Mouse (Mus musculus): Measurements from ENCODE around the gene Fzd5.

Fzd5 gene

DNA sequence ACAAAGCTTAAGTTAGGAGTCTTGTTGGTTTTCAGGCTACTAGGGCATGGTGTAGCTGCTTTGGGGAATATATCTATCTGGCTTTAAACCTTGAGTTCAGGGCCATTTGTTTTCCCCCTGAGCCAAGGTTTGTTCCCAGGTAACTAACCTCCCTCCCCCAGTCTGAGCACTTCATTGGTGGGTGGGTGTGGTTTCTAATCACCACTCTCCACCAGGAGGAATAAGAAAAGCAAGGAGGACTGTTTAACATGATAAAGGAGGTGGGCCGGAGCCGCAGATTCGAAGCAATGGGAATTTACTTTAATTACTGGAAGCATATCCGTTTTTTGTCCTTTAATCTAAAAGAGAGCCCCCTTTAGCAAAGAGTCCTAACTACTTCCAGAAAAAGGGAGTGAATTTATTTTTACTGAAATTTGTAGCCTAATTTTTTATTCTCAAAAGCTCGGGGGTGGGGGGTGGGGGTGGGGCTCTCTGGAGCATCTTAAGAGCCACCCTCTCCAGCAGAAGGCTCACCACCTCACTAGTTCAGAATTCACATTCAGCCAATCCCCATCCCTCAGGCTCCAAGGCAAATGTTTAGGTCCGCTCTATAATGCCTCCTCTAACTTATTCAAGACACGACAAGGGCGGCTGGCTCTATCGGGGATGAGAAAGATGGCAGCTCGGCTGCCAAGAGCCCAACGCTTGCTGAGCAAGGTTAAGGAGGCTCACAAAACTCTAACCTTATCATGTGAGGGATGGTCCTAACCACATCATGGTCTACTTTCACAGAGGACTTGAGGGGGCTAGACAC, 3.9 kb downstream of the Fzd5 start:
- in situ Hi-C loops (cut with MboI, MseI): no loop called here

DNA sequence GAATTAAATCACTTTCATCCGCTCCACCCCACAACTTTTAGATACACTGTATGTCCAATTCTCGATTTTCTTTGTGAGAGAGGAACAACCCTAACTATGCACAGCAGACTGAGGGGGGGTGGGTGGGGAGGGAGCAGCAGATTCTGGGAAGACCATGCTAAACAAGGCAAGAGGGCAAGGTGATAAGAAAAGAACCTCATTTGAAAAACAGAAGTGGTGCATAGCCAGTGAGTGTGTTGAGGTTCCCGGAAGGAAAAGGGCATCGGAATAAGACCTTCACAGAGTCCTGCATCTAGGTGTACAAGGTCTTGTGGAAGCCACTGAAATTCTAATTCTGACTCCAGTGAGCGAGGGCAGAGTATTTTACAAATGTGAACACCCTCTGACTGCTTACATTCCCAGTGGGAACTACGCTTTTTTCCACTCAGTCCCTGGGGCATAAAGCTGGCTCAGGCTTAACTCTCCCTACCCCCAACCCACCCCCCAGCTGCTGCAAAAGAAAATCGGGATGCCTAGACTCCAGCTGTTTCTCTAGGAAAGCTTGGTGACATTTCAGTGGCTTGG, 4.8 kb downstream of the Fzd5 start:
- in situ Hi-C loops (cut with MboI, MseI): no loop called here

DNA sequence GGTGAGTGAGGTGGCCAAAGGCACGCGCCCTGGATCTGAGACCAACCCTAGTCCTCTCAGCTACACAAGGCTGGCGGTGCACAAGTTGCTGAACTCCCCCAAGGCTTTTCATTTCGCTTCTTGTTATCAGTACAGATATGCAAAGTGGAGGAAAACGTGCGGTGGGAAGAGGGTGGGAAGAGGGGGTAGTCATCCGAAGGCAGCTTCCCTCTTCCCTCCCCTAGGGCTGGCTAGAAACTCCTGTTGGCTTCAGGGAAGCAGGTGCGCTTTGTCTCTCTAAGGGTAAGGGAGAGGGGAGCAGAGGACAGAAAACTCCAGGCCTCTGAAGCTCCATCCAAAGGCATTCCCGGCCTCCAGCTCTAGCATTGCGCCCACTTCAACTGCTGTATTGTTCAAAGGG, 5.4 kb downstream of the Fzd5 start:
- in situ Hi-C loops (cut with MboI, MseI): no loop called here

DNA sequence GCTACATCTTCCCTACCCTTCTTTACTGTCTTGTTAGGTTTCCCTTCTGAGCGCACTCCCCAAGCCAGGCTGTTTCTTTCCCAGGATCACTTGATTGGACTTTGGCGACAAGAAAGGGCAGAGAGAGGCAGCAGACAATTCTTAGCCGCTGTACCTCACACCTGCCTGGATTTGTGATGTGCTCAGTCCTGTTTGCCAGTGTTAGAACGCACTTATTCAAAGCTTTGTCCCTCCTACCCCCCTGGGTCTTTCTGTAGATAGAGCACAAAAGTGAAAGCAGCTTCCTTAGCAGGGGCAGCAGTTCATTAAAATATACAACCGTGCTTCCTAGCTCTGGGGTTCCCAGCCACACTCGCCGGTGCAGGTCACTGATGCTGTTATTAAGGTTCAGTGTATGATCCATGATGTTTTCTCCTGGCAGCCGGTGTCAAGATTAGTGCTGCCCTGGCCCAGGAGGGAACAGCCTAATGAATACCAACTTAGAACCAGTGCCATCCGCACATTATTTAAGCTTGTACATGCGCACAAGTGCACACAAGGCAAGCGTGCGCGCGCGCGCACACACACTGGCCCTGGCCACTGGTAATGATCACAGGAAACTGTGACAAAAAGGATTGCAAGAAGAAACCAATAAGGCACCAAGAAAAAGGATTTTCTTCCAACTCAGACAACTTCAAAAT, 6.1 kb downstream of the Fzd5 start:
- in situ Hi-C loops (cut with MboI, MseI): no loop called here

DNA sequence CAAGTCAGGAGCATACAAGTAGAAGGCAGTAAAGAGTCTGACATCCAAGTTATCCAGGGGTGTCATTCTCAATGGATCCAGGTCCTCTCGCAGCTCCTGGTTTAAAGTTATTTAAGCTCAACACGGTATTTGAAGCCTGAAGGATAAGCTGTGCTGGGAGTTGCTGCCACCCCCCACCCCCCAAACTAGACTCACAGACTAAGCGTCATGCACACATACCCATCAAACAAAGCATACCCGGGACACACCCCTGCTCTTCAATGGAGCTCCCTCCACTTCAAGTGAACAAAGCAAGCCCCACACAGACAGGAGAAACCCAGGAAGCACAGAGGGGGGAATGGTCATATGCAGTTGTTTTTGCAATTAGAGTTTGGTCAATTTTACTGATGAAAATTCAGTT, 7.5 kb downstream of the Fzd5 start:
- in situ Hi-C loops (cut with MboI, MseI): no loop called here

DNA sequence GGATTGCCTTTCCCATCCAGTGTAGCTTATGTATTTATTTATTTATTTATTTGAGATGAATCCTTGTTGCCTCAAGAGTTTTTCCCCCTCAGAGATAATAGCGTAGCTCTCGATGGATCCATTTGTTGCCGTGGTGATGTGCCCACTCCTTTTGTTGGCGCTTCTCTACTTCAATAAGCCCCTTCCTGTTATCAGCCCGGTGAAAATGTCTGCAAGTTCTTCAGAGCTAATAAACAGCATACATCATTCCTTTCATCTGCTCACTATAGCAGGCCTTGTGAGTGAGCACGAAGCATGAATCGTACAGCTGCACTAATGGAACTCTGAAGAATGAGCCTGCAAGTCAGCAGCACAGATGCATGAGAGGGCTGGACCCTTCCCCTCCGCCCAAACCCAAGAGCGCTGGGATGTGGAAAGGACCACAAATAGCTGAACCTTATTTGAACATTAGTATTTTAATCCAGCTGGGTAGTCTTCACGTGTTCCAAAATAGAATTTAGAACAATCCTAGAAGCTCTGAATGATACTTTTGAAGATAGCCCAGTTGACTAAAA, 16.4 kb downstream of the Fzd5 start:
- in situ Hi-C loops (cut with MboI, MseI): no loop called here

DNA sequence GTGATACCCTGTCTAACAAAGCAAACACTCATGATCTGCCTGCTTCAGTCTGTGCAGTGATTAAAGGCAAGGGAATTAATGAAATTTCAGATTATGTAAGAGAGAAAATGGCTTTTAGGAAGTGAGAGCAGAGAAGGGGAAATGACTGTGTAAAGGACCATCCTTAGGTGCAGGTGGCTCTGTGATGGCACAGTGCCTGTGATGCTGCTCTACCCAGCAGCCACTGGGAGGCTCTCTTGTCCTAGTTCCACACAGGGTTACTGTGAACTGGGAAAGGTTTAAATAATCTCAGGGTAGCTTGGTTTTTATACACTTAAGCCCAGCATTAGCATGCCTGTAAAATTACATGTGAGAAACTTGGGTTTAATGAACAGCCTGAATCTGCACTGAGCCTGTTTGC, 20.0 kb downstream of the Fzd5 start:
- in situ Hi-C loops (cut with MboI, MseI): no loop called here

DNA sequence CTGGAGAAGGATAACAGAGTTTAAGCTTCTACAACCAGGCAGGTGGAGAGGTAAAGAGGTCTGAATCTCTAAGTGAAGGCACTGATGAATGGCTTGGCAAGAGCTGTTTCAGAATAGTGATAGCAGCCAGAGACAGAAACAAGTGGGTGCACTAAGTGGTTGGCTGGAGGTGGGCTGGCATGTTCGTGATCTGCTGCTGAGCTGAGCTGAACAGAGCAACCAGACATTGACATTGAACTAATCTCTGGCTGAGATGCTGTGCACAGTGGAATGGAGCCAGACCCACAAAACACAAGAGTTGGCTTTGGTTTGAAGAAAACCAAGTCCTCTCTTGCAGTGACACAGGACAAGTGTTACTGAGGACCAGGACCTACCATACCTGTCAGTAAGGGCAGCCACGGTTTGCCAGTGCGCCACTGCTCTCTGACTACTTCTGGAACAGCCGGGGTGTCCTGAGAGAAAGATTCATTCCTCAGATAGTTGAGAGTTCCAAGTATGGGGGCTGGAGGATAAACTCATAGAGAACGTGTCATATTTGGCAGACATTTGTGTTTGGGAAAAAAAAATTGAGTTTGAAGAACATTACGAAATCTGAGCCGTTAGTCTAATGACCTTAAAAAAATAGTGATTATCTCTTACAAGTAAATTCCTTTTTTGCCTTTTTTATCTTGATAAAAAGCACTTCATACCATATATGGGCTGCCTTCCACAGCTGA, 20.8 kb downstream of the Fzd5 start:
- in situ Hi-C loops (cut with MboI, MseI): no loop called here

DNA sequence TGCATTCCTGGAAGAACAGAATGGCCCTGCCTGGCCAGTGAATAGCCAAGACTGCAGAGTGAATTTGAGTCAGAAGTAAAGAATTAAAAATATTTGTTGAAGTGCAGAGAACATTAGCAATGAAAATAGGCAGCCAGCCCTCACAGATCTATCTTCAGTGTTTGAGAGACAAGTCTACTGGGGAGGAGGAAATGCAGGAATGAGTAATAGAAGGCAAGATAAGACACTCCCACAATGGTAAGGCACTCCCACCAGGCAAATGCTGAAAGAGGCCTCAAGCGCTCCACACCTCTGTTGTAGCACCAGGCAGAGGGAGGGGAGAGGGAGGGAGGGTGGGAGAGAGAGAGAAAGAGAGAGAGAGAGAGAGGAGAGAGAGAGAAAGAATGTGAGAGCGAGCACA, 22.1 kb downstream of the Fzd5 start:
- in situ Hi-C loops (cut with MboI, MseI): no loop called here

DNA sequence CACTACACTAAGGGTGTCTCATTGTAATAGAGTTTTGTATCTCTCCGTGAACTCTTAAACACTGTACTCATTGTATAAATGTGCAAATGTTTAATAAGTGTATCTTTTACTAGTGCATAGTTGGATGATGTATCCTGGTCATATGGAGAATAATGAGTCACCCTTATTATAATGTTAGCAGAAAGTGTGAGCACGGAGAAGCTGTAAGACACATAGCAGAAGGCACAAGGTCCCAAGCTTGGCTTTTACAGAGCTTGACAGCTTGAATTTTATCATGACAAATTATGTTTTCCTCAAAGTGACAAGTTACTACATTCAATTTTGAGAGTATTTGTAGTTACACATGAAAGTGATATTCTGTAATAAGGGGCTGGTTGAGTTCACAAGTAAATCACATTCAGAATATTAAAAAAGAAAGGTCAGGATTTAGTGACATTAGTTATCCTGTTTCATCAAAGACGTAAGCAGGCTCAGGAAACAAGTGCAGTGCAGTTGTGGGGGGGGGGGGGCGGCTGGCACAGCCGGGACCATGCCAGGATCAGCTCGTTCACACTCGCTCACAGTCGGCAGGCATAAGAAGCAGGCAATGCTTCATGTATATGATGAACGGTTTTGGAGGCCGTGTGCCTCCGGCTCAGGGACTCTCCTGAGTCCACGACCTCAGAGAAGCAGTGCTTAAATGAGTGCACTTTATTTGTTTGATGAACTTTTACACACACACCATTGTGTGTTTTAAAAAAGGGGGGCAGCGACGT, 25.4 kb downstream of the Fzd5 start:
- in situ Hi-C loops (cut with MboI, MseI): no loop called here

DNA sequence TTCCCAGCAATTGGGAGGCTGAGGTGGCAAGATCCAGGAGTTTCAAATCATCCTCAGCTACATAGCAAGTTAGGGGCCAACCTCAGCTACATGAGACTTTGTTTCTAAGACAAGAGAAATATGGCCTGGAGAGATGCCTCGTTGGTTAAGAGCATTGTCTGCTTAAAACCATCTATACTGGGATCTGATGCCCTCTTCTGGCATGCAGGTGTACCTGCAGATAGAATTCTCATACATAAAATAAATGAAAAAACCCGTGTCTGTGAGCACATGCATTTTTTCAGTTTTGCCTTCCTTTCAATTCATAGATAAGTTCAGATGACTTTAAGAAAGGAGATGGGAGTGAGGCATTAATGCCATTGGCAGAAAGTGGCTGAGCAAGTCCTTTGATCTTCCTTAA, 27.7 kb downstream of the Fzd5 start:
- in situ Hi-C loops (cut with MboI, MseI): loop anchor here (5.0 kb wide), 1 partner anchor 88 kb away; no protein-coding TSS in a partner anchor

DNA sequence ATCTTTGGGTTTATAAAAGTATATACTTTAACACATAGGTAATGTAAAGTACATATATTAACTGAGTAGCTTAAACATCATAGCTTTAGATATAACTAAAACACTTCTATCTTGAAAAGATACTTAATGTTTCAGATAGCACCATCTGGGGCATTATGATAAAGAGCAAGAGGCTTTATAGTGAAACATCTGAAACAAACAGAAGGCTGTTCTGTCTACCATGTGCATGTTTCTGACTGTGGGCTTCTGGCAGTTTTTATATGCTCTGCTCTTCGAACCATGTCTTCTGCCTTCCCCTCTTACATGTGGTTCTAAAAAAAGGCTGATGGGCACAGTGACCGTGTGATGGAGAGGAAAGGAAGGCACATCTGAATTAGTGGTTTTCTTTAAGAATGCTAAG, 30.9 kb downstream of the Fzd5 start:
- in situ Hi-C loops (cut with MboI, MseI): loop anchor here (5.0 kb wide), 1 partner anchor 84 kb away; no protein-coding TSS in a partner anchor

DNA sequence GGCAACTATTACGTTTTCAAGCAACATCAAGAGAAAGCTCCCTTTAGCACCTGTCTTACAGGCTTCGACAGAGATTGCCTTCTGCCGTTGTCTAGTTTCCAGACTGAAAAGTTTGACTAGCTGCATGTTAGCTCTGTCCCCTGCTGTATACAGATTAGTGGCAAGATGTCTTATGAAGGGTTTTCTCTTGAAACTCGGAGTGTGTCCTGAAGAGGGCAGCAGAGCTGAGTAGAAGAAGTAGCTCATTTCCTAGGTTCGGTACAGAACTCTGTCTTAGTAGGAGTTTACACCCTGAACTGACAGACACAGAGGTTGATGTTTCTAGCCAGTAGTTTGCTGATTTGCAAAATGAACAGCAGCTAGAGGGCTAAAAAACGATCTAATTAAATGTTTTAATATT, 32.3 kb downstream of the Fzd5 start:
- in situ Hi-C loops (cut with MboI, MseI): loop anchor here (5.0 kb wide), 1 partner anchor 83 kb away; no protein-coding TSS in a partner anchor

DNA sequence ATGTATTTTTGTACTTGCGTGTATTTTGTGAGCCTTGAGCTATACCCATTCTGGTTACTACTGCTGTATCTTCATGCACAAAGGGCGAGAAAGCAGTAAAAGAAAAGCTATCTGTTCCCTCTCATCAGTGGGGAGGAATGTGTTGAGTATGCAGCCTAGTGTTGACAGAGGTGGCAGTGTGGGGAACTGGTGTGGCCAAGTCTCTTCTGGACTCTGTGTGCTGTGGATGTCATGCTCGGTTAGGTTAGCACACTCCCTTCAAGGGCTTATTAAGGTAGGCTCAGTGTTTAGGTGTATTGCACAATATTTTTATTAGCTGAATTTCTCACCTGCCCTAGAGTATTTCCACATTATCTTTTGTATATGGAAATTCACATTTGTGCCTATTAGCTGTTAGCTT, 35.8 kb downstream of the Fzd5 start:
- in situ Hi-C loops (cut with MboI, MseI): no loop called here

DNA sequence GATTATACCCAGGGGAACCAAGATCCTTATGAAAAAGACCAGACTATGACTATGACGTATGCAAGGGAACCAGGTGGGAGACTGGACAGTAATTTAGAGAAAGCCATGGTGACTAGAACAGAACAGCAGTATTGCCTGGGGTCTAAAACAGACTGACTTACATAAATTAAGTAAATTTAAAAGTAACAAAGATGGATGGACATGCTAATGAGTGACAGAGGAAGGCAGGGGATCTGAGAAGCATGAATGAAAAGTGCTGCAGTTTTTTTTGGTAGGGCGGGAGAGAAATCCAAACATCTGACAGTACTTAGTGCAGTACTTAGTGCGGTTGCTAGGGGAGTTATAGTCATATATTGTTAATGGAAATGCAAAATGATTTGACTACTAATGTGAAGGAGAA, 42.4 kb downstream of the Fzd5 start:
- in situ Hi-C loops (cut with MboI, MseI): no loop called here

DNA sequence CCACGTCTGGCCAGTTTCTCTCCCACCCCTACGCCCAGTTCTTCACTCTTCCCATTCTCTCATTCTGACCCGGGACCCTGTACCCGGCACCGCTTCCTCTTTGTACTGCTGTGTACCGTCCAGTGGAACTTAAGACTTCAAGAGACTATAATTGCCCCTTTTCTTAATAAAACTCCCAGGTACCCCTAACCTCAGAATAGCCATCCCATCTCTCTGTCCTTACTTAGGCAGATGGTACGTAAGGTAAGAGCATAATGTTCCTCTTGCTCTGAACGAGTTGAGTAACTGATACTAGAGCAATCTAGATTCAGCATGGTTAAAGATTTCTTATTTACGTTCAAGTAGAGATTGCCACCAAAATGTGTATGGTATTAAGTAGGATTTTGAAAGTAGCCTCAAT, 46.0 kb downstream of the Fzd5 start:
- in situ Hi-C loops (cut with MboI, MseI): no loop called here

DNA sequence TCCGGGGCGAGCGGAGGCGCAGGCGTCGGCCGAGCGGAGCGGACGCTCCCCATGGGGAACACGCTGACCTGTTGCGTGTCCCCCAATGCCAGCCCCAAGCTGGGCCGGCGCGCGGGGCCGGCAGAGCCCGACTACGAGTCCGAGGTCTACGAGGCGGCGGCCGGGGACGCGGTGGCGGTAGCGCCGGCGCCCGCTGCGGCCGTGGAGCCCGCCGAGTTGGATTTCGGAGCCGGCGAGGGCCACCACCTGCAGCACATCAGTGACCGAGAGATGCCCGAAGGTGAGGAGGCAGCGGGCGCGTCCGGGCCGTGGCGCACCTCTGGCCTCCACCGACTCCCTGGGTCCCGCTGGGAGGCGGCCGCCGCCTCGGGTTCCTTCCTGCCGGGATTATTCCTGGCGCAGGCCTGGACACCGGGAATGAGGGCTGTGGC, 46.4 kb downstream of the Fzd5 start:
- in situ Hi-C loops (cut with MboI, MseI): no loop called here

DNA sequence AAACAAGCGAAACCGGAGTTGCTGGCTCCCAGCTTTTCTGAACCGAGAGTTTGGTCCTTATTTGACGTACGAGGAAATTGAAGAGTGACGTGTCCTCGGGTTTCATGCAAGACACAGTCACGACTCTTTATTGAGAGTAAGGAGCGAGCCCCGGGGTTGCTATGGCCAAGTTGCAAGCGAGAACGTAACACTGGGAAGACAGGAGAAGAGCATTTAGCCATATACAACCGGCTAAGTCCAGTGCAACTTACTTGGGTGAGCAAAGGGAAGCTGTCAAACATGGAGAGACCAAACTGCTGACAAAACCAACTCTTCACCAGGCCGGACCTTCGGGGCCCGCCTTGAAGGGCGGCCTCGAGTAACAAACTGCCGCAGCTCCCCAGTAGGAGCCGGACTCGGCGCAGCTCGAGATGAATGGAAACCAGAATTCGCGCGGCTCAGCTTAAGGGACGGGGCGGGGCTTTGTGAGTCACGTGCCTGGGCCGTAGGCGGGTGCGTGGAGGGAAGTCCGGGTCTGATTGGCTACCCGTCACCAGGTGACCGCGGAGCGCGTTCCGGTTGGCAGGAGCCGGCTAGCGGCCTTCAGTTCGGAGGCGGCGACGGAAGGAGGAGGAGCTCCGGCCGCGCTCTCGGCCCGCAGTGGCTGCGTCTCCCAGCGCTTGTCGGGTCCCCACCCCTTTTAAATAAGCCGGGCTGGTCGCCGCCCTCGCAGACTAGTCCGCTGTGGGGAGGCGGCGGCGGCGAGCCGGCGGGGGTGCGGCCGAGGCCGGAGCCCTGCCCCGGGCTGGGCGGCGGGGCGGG, 47.1 kb downstream of the Fzd5 start, which contains the start of gene Ccnyl1:
Gene Ccnyl1 (plus strand): TSS at position 243 of the 801 bp plus-strand sequence.
- in situ Hi-C loops (cut with MboI, MseI): no loop called here

DNA sequence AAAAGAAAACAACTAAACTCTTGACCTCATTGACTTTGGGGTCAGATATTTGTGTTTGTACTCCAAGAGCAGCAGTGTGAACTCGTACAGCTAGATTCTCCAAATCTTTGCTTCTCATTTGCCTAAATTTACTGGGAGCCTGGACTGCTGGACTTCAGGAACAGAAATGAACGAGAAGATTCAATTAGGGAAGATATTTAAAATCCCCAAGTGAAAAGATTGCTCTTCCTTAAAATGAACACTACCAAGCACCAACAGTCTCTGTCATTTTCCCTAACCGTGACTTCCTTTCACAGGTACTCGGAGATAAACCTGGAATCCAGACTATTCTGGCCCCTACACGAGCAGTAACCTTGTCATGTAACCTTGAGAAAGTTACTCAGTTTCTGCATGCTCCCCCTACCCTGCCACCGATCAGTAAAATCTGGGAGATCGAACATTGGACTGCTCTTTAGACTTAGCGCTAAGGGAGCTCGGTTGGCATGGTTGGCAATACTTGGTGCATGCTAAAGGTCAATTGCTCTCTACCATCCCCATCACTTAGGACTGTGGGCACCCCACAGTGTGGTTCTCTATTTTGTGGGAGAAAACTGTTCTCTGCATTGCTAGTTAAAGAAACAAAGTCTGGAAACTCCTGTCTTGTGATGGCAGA, 47.9 kb downstream of the Fzd5 start:
- in situ Hi-C loops (cut with MboI, MseI): no loop called here

DNA sequence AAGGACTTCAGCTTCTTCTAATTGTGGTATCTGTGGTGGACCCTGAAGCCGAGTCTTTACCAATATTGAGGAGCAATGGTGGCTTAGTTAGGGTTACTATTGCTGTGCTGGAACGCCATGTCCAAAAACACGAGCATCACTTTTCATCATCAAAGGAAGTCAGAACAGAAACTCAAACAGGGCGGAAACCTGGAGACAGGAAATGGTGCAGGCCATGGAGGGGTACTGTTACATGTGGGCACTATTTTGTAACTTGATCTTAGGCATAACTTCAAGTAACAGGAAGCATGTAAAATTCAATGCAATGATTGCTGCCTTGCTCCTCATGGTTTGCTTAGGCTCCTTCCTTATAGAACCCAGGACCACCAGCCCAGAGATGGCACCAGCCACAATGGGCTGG, 49.5 kb downstream of the Fzd5 start:
- in situ Hi-C loops (cut with MboI, MseI): no loop called here

All from T-helper 2 cell (primary cell).